Mouse (Mus musculus) 3134 (cell line): ENCODE measurements around the gene Zfhx3.

Source experiments
- DNase-seq: peaks from one replicate; pipeline ENCODE4 v3.0.0-alpha.2; 2011; ENCODE audit warnings: low spot score; ENCODE audit not compliant: insufficient read length; ENCODE audit errors: extremely low read depth

Zfhx3 gene

GRCm38 (mm10) chr8:108868259-108869090 is 926.0 kb downstream of the Zfhx3 start:
- no peak for DNase-seq

GRCm38 (mm10) chr8:108869420-108869819 is 927.0 kb downstream of the Zfhx3 start:
- DNase-seq: no peak

GRCm38 (mm10) chr8:108869935-108870334 is 927.5 kb downstream of the Zfhx3 start:
- DNase-seq: no peak

DNA sequence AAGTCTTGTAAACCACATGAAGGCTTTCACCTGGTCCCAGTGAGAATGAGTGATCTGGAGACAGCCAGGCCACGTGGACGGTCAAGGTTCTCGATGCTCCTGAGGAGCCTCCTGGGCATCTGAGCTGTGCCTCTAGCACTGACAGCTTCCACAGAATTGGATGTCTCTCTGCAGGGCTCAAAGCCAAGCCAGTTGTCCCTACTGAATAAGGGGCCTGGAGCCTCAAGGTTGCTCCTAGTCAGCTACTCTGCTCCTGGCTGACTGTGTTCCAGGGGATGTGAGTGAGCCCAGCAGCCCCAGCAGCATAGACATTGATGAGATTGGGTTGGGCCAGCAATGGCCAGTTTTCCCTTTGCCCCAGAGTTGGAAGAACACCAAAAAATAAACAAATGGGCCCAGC is 927.9 kb downstream of the Zfhx3 start:
- no peak for DNase-seq

GRCm38 (mm10) chr8:108875722-108876121 is 933.3 kb downstream of the Zfhx3 start:
- DNase-seq: no peak

DNA sequence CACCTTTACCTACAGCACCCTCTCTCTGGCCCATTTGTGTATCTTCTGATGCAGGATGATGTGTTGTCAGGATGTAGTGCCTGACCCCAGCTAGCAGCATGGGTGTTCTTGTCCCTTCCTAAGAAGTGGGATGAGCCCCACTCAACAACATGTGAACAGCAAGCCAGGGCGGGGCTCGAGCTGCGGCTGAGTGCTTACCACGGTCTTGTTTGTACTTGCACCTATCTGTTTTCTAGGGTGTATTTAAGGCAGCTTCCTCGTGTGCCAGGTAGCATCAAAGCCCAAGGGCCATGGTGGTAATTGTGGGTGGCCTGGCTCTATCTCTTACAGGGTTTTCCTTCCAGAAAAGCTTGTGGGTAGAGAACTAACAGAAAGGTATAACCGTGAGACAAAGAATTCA is 937.7 kb downstream of the Zfhx3 start:
- DNase-seq: no peak

GRCm38 (mm10) chr8:108881336-108881735 is 938.9 kb downstream of the Zfhx3 start:
- no peak for DNase-seq

- no peak for DNase-seq
Observed at GRCm38 (mm10) chr8:108882073-108882472, 939.6 kb downstream of the Zfhx3 start.

- peak; percentile 45 for DNase-seq
Observed at GRCm38 (mm10) chr8:108883381-108883780, 940.9 kb downstream of the Zfhx3 start.

DNA sequence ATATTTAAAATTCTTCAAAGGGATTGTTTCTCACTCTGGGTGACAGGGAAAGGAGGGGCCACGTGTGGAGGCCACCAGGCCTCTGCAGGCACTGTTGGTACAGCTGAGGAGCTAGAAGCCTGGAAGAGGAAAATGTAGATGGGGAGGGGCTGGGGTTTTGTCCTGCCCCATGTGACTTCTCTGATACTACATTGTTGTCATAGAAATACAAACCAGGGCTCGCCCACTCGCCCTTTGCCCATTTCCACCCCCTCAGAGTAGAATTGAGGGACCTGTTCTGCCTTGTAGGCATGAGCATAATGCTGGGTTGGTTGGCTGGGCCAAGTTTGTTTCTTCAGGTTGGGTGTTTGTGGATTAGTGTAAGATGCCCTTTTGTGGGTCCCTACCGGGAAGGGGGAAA is 942.5 kb downstream of the Zfhx3 start:
- DNase-seq: no peak

DNA sequence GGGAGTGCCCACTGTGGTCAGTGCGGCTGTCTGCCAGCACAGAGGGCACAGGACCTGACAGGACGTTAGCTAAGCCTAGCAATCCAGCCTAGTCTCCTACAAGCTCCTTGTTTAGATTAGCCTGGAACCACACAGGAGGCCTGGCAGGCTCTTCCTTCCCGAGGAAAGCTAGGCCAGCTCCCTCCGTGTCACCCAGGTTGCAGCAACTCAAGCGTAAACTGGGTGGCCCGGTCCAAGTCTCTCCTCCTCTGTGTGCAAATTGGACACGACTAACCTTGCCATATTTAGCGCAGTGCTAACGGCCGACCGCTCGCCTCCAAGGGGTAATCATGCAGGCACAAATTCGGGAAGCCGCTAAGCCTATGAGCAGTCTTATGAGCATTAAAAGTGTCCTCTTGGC is 943.0 kb downstream of the Zfhx3 start:
- DNase-seq: peak; percentile 85

DNA sequence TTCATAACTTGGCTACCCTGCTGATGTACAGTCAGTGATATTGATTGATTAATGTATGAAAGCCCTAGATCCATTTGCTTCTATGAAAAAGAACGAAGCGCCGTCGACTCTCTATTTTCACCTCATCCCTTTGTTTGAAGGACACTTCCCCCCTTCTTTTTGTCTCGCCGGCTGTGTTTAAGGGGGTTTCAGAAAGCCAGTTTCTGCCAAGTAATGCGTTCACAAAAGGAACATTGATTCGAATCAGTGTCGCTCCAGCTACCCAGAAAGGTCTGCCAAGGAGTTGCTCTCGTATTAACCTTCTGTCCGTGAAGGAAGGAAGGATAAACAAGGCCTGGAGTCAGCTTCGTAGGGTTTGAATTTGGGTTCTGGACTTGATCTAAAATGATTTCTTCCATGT is 943.4 kb downstream of the Zfhx3 start:
- no peak for DNase-seq

GRCm38 (mm10) chr8:108886599-108887255 is 944.3 kb downstream of the Zfhx3 start:
- peak; percentile 82 for DNase-seq

- no peak for DNase-seq
Observed at GRCm38 (mm10) chr8:108887256-108887615, 944.8 kb downstream of the Zfhx3 start.

DNA sequence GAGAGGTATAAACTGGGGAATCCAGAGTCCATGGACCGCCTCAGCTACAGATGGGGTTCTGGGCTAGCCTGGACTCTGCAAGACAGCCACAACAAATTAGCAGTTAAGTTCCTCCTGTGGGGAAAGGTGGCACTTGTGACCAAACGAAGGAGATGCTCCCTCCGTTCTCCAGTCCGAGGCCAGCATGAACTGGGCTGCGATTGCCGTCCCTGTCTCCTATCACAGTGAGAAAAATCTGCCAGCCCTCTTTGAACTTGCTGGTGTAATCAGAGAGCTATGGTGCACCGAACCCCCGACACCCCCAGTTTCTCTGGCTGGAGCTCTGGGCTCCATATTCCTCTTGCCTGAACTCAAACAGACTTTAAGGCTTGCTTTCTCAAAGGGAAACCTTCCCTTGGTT is 945.4 kb downstream of the Zfhx3 start:
- DNase-seq: no peak

GRCm38 (mm10) chr8:108888924-108889323 is 946.5 kb downstream of the Zfhx3 start:
- DNase-seq: no peak

DNA sequence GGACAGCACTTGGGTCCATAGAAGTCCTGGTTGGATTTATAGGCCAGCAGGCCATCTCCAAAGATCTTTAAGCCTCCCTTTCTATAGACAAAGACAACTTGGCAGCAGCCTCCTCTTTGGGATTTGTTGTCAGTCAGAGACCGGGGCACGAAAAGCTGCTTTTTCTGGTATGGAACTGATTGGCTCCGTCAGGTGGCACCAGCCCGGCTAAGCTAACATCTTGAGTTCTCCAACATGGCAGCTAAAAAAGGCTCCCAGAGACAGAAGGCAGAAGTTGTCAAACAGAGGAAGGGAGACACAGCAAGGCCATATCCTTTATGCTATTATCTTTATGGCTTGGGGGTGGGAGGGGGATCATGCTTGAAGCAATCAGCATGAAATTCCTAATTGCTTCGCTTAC is 947.0 kb downstream of the Zfhx3 start:
- no peak for DNase-seq

- DNase-seq: no peak
Observed at GRCm38 (mm10) chr8:108894287-108894686, 951.8 kb downstream of the Zfhx3 start.

DNA sequence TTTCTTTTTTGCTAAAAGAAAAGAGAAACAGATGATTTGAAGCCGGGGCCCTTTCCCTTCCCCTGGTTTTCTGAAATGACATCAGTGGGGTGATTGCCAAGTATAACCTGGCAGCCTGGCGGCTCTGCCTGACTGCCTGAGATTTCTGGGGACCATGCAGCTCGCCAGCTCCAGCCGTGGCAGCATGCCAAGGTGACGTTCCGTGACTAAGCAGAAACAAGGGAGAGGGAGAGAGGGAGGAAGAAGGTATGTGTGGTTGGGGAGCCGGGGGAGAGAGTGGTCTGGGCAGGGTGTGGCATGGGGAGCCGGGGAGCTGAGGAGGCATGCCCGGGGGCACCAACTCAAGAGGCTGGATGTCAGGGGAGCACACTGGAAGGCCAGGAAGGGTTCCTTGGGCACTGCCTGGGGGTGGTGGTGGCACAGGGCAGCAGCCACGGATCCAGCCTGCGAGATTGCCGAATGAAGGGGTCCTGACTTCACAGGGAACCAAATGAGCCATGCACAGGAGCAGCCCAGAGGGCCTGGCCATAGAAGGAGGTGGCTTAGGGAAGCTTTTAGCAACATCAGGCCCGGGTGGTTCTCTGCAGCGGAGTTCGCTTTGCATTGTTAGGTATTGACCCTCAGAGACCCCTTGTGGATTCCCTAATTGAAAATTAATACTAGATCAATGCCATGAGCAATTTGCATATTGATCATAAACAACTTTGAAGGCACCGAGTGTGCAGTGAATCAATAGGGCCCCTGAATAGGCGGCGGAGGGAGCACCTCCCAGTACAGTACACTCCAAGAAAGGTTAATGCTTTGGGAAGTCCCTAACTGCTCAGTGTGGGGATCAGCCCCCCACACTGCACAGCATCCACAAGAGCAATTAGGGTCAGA is 954.3 kb downstream of the Zfhx3 start:
- peak; percentile 90 for DNase-seq

DNA sequence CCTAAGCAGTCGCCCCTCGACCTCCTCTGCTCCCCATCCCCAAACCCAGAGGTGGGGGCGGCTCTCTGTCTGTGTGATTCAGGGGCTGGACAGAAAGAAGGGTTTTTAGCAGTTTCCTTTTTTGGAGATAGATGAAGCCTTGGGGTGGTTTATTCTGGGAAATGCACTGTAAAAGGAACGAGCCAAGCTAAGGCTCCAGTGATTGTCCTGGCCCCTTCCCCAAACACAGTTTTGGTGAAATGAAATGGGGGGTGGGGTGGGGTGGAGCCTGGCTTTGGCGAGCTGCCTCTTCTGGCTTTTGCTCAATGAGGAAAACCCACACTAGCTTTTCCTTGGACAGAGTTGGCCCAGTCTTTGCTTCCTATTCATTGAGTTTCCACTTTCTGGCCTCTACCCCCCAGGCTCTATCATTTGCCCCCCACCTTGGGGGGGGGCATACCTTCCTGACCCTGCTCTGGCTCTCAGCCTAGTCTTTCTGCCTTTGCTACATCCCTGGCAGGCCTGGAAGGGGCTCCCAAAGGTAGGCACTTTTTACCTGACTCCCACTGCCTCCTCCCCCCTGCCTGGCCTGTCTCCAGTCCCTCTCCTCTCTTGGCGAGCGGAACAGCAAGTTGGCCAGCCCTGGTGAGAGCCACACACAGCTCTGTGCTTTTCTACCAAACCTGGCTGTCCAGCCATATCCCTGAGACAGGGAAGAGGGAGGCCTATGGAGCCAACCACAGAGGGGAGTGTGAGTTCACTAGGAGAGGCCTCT is 955.1 kb downstream of the Zfhx3 start:
- peak; percentile 51 for DNase-seq
